Mouse (Mus musculus) forebrain, embryonic 11.5 days (tissue): Measurements from ENCODE around the gene Ttc12. TPM values are rescaled to one million over a fixed set of nuclear protein-coding genes. Genes with fewer than 3 reads are reported as not detected.

Experiments used
- ATAC-seq: fragments of 200-750 bp; cut with Nextera tagmentation; replicated peaks from 2 replicates; pipeline ENCODE4 v1.8.0; 2017; ENCODE audit warnings: moderate TSS enrichment; ENCODE audit not compliant: low FRiP score
- DNase-seq: peaks from one replicate; pipeline ENCODE4 v3.0.0-alpha.2; 2017; ENCODE audit warnings: low spot score
- H3K27ac ChIP-seq: fragments of 300-500 bp; sonication (generic); 2 replicates; pipeline ENCODE4 v1.5.1; 2014; ENCODE audit warnings: low read depth, low read length
- H3K27me3 ChIP-seq: fragments of 300-500 bp; sonication (generic); 2 replicates; pipeline ENCODE4 v1.6.1; 2014; ENCODE audit warnings: mild to moderate bottlenecking, low read length, mixed read lengths; ENCODE audit not compliant: control insufficient read depth, insufficient read depth
- H3K36me3 ChIP-seq: fragments of 300-500 bp; sonication (generic); 2 replicates; pipeline ENCODE4 v1.6.1; 2014; ENCODE audit warnings: mild to moderate bottlenecking, low read length, moderate library complexity, mixed read lengths; ENCODE audit not compliant: control insufficient read depth, insufficient read depth
- H3K4me1 ChIP-seq: fragments of 300-500 bp; sonication (generic); replicated peaks from 2 replicates; pipeline ENCODE4 v1.6.1; 2014; ENCODE audit warnings: low read length, mixed read lengths; ENCODE audit not compliant: control insufficient read depth, insufficient read depth
- H3K4me2 ChIP-seq: fragments of 300-500 bp; sonication (generic); 2 replicates; pipeline ENCODE4 v1.6.1; 2014; ENCODE audit warnings: low read depth, mild to moderate bottlenecking, low read length, moderate library complexity, mixed read lengths; ENCODE audit not compliant: severe bottlenecking
- H3K4me3 ChIP-seq: fragments of 300-500 bp; sonication (generic); 2 replicates; pipeline ENCODE4 v1.5.1; 2014; ENCODE audit warnings: low read depth, low read length
- H3K9ac ChIP-seq: fragments of 300-500 bp; sonication (generic); 2 replicates; pipeline ENCODE4 v1.6.1; 2014; ENCODE audit warnings: low read length
- H3K9me3 ChIP-seq: fragments of 300-500 bp; sonication (generic); 2 replicates; pipeline ENCODE4 v1.6.1; 2016; ENCODE audit warnings: low read length, mixed read lengths; ENCODE audit not compliant: control insufficient read depth
- WGBS: fragments of 180-500 bp; shearing (Covaris S2); extraction: QIAGEN DNeasy Blood & Tissue Kit; methylation state at CpG from one replicate; pipeline ENCODE4 v1.1.7; 2014; 5-methylcytosine and 5-hydroxymethylcytosine counted together
- polyA plus RNA-seq: library from polyadenylated mRNA; unstranded; fragments of >200 nt; fragmentation: Nextera tagmentation; extraction: Ambion mirVana; gene quantifications from 2 replicates; pipeline ENCODE4 v1.2.1, GENCODE M21; 2014

Ttc12 gene
- polyA plus RNA-seq, 1 experiment from 2014 or later = 1.9 TPM

GRCm38 (mm10) chr9:49507829-49508585, 22.0 kb upstream of the Ttc12 start:
- no peak overlapping the region for H3K9ac ChIP-seq
- H3K4me2 ChIP-seq = no peak overlapping the region
- WGBS = 90% methylated on average over 9 of the region's 9 CpGs
- no peak for ATAC-seq
- H3K9me3 ChIP-seq = no peaks in the 10 kb centered on the region
- H3K27me3 ChIP-seq = no peaks in the 10 kb centered on the region
- H3K36me3 ChIP-seq = no peaks in the 10 kb centered on the region; the same call in none of the 2 replicates
- H3K27ac ChIP-seq = no peak overlapping the region
- no peak for DNase-seq
- H3K4me3 ChIP-seq = no peak overlapping the region
- no peaks in the 10 kb centered on the region for H3K4me1 ChIP-seq

- Histone ChIP-seq H3K36me3 (no peaks in the 10 kb centered on the region; the same call in none of the 2 replicates), H3K9me3 (no peaks in the 10 kb centered on the region), H3K4me3 (no peak overlapping the region), H3K27ac (no peak overlapping the region), H3K4me1 (no peaks in the 10 kb centered on the region), H3K4me2 (no peak overlapping the region), H3K9ac (no peak overlapping the region), H3K27me3 (no peaks in the 10 kb centered on the region)
- no peak for ATAC-seq
- no peak for DNase-seq
- WGBS = 78% methylated on average over 5 of the region's 5 CpGs
Measured at GRCm38 (mm10) chr9:49504658-49505057, 18.6 kb upstream of the Ttc12 start.

- DNase-seq (peak; percentile 16), ATAC-seq (no peak)
- H3K9ac ChIP-seq = no peak overlapping the region
- H3K4me3 ChIP-seq = no peak overlapping the region
- no peak overlapping the region for H3K4me2 ChIP-seq
- H3K4me1 ChIP-seq = no peaks in the 10 kb centered on the region
- H3K36me3 ChIP-seq = no peaks in the 10 kb centered on the region; the same call in 1 of the 2 replicates
- no peaks in the 10 kb centered on the region for H3K27me3 ChIP-seq
- H3K9me3 ChIP-seq = no peaks in the 10 kb centered on the region
- 92% methylated on average over 4 of the region's 4 CpGs for WGBS
- no peak overlapping the region for H3K27ac ChIP-seq
Measured at GRCm38 (mm10) chr9:49502245-49502644, 16.2 kb upstream of the Ttc12 start.

GRCm38 (mm10) chr9:49499878-49500277, 13.9 kb upstream of the Ttc12 start:
- Histone ChIP-seq H3K36me3 (no peaks in the 10 kb centered on the region), H3K4me1 (no peaks in the 10 kb centered on the region), H3K4me2 (no peak overlapping the region), H3K4me3 (no peak overlapping the region), H3K27ac (no peak overlapping the region), H3K9ac (no peak overlapping the region), H3K9me3 (no peaks in the 10 kb centered on the region), H3K27me3 (no peaks in the 10 kb centered on the region)
- WGBS = 90% methylated on average over 2 of the region's 2 CpGs
- DNase-seq (peak; percentile 13), ATAC-seq (no peak)

- Histone ChIP-seq H3K27me3 (no peaks in the 10 kb centered on the region), H3K27ac (no peak overlapping the region), H3K36me3 (no peaks in the 10 kb centered on the region), H3K9me3 (no peaks in the 10 kb centered on the region), H3K9ac (no peak overlapping the region), H3K4me3 (no peak overlapping the region), H3K4me2 (no peak overlapping the region), H3K4me1 (0 out of 2 replicates have a peak, but pooled peaks cover 2% of the 10 kb centered on the region)
- DNase-seq (peak; percentile 76), ATAC-seq (peak; percentile 58; the same call in 1 of the 2 replicates)
- 4% methylated on average over 4 of the region's 4 CpGs for WGBS
Measured at GRCm38 (mm10) chr9:49493979-49494649, 8.1 kb upstream of the Ttc12 start.

- Histone ChIP-seq H3K4me1 (0 out of 2 replicates have a peak, but pooled peaks cover 2% of the 10 kb centered on the region), H3K27ac (no peak overlapping the region), H3K4me3 (no peak overlapping the region), H3K4me2 (no peak overlapping the region), H3K36me3 (no peaks in the 10 kb centered on the region), H3K27me3 (no peaks in the 10 kb centered on the region), H3K9ac (no peak overlapping the region), H3K9me3 (no peaks in the 10 kb centered on the region)
- 88% methylated on average over 4 of the region's 4 CpGs for WGBS
- DNase-seq (no peak), ATAC-seq (no peak)
Measured at GRCm38 (mm10) chr9:49490609-49491008, 4.6 kb upstream of the Ttc12 start.

GRCm38 (mm10) chr9:49488912-49489895, 3.2 kb upstream of the Ttc12 start:
- H3K9ac ChIP-seq = no peak overlapping the region
- ATAC-seq (peak; percentile 31; the same call in 1 of the 2 replicates), DNase-seq (peak; percentile 91)
- H3K27me3 ChIP-seq = no peaks in the 10 kb centered on the region
- H3K4me3 ChIP-seq = no peak overlapping the region
- WGBS = 37% methylated on average over 16 of the region's 16 CpGs
- no peaks in the 10 kb centered on the region for H3K36me3 ChIP-seq
- no peak overlapping the region for H3K4me2 ChIP-seq
- no peaks in the 10 kb centered on the region for H3K9me3 ChIP-seq
- H3K27ac ChIP-seq = no peak overlapping the region
- H3K4me1 ChIP-seq = 0 out of 2 replicates have a peak, but pooled peaks cover 1% of the 10 kb centered on the region

GRCm38 (mm10) chr9:49488258-49488657, 2.2 kb upstream of the Ttc12 start:
- Histone ChIP-seq H3K27ac (no peak overlapping the region), H3K4me3 (no peak overlapping the region), H3K9me3 (no peaks in the 10 kb centered on the region), H3K36me3 (no peaks in the 10 kb centered on the region), H3K27me3 (no peaks in the 10 kb centered on the region), H3K4me2 (no peak overlapping the region), H3K4me1 (no peaks in the 10 kb centered on the region), H3K9ac (no peak overlapping the region)
- DNase-seq (no peak), ATAC-seq (no peak)
- WGBS = 77% methylated on average over 7 of the region's 7 CpGs
